Mouse (Mus musculus): ENCODE results near the gene Baz2b. TPM values are rescaled to one million over a fixed set of nuclear protein-coding genes. Genes with fewer than 3 reads are reported as not detected.

Gene Baz2b
- polyA plus RNA-seq, 1 experiment = 28.8 TPM

- no peak for DNase-seq (ENCODE audit: low spot score)
Measured at GRCm38 (mm10) chr2:59955916-59956315, 253.7 kb downstream of the Baz2b start.

DNA sequence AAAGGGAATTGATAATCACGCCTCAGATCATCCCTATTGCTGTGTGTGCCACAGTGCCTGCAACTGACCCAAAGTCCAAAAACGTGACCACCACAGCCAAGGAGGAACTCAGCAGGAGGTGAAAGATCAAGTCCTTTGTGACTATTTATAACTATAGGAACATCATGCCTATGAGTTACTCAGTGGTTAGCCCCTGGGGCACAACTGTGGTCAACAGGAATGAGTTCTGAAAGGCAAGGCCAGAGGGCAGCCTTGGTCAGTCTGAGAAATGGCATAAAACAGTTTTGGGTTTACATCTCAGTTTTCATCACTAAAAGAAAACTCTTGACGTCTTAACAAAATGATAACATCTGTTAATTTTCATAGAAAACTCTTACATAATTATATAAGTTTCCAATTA lies 254.8 kb downstream of the Baz2b start:
- DNase-seq (ENCODE audit: low spot score) = no peak

- DNase-seq (ENCODE audit: low spot score) = no peak
Measured at GRCm38 (mm10) chr2:59952286-59953014, 257.2 kb downstream of the Baz2b start.

- no peak for DNase-seq (ENCODE audit: low spot score)
Measured at GRCm38 (mm10) chr2:59951706-59952105, 257.9 kb downstream of the Baz2b start.

DNA sequence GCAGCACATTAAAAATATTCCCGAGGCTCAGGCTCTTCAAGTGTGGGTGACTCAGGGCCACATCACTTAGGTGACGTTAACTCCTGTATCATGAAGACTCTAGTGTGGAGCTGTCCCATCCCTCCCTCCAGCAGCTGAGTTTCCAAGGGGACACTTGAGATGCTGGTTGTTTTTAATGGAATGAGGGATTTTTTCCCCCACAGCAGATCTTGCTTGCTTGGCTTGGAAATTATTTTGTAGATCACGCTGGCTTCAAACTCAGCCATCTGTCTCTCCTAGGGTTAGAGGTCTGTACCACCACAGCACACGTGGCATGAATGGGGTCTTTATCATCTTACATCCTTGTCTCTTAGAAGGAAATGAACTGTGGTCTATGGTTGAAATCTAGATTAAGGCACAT lies 258.5 kb downstream of the Baz2b start:
- no peak for DNase-seq (ENCODE audit: low spot score)

DNA sequence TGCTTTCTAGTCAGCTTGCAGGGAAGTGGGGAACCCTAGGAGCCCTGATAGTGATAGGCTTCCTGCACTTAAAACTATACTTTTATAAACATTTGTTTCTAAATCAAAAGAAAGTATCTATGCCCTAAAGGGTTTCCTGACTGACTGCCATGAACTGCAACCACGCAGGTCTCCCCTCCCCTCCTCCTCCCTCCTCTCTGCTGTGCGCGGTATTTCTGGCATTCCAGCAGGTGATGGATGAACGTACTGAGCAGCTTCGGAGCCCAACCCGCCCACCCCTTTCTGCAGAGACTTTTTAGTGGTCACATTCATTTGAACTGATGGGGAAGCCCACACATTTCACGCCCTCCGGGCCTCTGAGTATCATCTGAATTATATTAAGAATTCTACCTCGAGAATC lies 273.3 kb downstream of the Baz2b start:
- DNase-seq (ENCODE audit: low spot score) = no peak

- no peak for DNase-seq (ENCODE audit: low spot score)
Measured at GRCm38 (mm10) chr2:59933129-59933528, 276.5 kb downstream of the Baz2b start.

- DNase-seq (ENCODE audit: low spot score) = no peak
Measured at GRCm38 (mm10) chr2:59932244-59932643, 277.4 kb downstream of the Baz2b start.

DNA sequence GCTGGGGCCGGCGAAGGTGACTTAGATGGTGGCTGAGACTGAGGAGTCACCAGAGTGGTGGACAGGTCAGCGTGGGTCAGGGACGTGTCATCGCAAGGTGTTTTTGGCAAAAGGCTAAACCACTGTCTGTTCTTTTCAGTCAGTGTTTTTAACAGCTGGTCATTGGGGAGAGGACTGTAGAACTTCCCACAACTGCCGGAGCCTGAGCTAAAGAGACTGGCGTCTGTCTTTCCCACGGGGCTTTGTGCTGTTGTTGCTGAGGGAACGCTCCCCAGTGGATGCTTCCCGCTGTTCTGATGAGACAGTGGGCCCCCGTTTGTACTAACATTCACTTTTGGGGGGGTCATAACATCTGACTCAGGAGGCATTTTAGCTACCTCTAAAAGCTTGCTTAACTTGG lies 296.0 kb downstream of the Baz2b start:
- no peak for DNase-seq (ENCODE audit: low spot score)

DNA sequence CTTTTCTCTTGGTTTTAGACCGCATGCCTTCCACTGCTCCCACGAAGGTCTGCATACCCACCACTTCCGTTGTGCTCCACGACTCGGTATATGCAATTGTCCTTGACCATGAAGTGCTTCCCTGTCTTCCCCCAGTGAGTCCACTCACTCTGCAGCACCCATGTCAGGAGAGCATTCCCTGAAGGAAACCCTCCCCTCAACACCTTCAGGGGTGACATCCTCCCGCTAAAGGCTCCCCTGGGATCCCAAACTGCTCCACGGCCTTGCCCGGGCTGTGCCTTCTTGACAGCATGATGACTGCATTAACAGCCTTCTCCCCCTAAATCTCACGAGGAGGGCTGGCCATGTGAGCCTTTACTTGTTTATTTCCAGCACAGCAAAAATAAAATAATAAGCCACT lies 301.6 kb downstream of the Baz2b start:
- no peak for DNase-seq (ENCODE audit: low spot score)

GRCm38 (mm10) chr2:59904007-59904406 lies 305.6 kb downstream of the Baz2b start:
- DNase-seq (ENCODE audit: low spot score) = no peak

DNA sequence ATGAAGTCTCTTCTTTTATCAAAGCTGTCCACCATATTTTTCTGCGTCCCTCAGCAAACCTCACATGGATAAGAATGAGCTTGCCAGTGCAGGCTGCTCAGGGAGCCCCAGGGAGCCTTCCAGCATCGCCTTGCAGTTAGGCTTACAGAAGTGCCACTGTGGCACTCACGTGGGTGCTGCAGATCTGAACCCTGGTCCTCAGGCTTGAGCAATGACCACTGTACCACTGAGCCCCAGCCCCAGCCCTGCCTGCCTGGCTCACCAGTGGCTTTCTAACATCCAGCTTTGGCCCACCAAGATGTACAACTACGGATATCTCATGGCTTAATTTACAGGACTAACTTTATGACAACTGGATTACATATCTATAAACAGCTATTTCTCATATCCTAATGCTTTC lies 311.0 kb downstream of the Baz2b start:
- no peak for DNase-seq (ENCODE audit: low spot score)

GRCm38 (mm10) chr2:59898105-59898504 lies 311.5 kb downstream of the Baz2b start:
- DNase-seq (ENCODE audit: low spot score) = no peak

DNA sequence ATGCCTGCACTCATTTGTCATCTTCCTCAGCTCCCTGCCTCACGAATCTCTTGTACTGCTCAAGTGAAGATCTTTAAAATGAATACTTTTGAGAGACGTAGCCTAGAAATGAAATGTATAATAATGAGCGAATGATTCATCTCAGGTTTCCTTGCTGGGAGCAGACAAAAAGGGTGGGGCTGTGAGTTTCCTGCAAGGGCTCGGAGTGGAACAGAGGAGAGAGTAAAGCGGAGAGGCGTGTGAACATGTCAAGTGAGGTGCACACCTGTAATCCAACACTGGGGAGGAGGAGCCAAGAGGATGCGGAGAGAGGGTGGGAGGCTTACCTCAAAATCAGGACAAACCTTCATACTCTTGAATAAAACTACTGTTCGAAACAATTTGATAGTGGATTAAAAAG lies 312.8 kb downstream of the Baz2b start:
- no peak for DNase-seq (ENCODE audit: low spot score)

- DNase-seq (ENCODE audit: low spot score) = no peak
Measured at GRCm38 (mm10) chr2:59896400-59896799, 313.2 kb downstream of the Baz2b start.

GRCm38 (mm10) chr2:59889699-59890098 lies 319.9 kb downstream of the Baz2b start:
- DNase-seq (ENCODE audit: low spot score) = no peak

DNA sequence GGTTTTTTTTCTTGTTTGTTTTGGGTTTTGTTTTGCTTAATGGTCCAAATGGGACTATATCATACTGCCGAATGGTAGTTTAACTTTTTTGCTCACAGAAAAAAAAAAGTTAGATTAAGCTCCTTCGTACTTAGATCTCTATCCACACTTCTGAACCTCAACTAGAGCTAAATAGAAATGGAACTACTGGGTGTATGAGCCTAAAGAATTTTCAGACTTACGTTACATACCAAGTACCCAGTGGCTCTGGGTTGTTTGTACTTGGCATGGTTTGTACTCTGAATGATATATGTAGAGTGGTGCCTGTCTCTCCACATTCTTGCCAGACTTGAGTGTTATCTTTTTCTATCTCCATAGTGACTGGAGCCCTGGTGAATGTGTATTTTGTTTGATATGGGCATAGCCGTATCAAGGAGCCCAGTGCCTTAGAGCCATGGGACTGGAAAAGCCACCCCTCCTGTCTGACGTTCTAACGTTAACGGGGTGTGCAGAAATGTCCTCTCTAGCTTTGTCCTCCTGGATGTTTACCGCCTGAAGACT lies 326.8 kb downstream of the Baz2b start:
- no peak for DNase-seq (ENCODE audit: low spot score)

- DNase-seq (ENCODE audit: low spot score) = peak; percentile 87
Measured at GRCm38 (mm10) chr2:59881831-59882741, 327.6 kb downstream of the Baz2b start, which contains the start of gene Wdsub1. Gene Wdsub1 (minus strand): TSS chr2:59882591.

DNA sequence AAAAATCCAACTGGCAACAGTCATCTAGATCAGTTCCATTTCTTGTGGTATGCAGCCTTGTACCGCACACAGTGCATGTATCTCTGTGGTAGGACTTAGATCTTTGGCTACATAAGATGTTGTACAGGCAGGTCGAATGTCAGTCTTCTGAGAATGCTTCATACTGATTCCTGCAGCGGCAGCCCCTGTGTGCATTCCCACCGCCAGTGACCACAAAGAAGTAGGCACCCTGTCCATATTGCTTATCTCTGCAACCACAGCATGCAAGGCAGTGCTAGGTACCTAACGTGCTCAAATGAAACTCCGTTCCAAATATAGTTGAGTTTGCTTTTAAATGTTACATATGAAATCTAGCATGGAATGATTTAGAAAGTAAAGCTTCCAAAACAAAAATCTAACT lies 328.2 kb downstream of the Baz2b start:
- no peak for DNase-seq (ENCODE audit: low spot score)

DNA sequence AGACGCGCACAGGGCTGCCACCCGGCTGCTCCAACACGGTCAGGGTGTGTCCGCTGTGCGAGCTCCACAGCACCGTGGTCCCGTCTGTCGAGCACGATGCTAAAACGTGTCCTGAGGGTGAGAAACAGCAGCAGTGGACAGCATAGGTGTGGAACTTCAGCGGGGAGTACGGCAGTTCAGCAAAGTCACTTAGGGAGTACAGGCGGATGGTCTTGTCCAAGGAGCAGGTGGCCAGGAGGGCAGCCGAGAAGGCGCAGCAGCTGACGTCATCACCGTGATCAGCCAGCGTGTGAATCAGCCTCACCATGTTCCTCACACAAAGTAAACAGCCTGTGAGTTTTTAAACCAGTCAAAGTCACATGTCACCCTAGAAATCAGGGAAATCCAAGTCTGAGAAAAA lies 331.4 kb downstream of the Baz2b start:
- DNase-seq (ENCODE audit: low spot score) = no peak

DNA sequence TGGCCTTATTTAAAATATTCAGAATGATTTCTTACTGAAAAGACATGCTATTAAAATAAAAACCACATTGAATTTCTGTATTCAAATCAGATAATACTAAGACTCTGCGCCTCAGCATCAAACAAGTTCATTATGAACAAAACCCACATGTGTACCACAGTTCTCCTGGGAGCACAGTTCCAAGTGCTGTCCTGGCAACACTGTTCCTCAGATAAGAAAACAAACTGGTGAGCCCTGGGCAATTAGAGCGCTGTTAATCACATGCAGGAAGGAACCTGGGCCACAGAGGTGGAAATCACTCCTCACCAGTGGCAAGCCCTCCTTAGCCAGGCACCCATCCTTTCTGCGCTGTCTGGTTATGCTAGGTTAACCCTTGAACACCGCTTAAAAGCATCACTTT lies 332.3 kb downstream of the Baz2b start:
- no peak for DNase-seq (ENCODE audit: low spot score)

DNA sequence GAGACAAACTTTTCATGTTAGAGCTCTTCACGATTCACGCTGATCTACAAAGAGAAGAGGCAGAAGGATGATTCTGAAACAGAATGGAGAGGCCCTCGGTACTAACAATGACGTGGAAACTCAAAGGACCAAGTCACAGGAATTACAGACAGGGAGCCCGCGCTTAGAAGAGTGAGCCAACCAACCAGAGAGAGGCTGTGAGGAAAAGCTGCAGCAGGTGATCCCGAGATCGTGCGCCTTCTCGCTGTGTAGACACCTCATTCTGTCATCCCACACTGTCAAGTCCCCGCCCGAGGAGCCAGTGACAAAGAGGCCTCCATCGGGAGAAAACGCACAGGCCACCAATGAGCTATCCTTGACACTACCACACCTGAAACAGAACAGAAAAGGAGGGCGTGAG lies 333.2 kb downstream of the Baz2b start:
- no peak for DNase-seq (ENCODE audit: low spot score)

DNA sequence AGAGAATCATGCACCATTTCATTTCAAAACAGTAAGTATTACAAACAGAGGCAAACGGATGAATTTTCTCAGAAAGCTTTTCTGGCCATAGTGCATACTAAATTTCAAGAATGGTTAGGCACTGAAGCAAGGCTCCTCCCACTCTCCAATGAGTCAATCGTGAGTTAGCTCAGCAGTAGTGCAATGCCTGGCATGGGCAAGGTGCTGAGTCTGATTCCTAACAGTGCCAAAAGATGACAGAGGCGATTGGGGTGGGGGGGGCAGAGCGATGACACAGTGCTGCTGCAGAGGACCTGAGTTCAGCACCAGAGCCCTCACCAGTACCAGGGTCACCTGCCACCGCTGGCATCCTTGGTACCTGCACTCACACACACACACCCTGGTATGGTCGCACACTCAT lies 339.1 kb downstream of the Baz2b start:
- no peak for DNase-seq (ENCODE audit: low spot score)
